Mouse (Mus musculus) MEL (cell line): ENCODE measurements at regions not wholly inside any gene's neighbourhood (a gene's known extent, or its start where the extent isn't known, plus 50 kb on each side); places are given as distances from the start of the nearest gene placed in this dataset.

Experiments used
- DNase-seq: peaks from one replicate; pipeline ENCODE4 v3.0.0; 2011; ENCODE audit warnings: low read depth, low spot score
- H3K27ac ChIP-seq: 2 replicates; pipeline ENCODE4 v1.5.1; 2012; ENCODE audit warnings: low read depth, mild to moderate bottlenecking, control low read depth, low read length, moderate library complexity; ENCODE audit not compliant: control insufficient read depth
- H3K27me3 ChIP-seq, 2 experiments: fragments of 150-350 bp in 1 of 2; sonication (generic) in 1 of 2; 2 replicates each; pipeline ENCODE4 v1.6.1; 2012; ENCODE audit warnings: low read length in 2 of 2, mild to moderate bottlenecking in 2 of 2, improper control_type of control experiment in 1 of 2, moderate library complexity in 1 of 2; ENCODE audit not compliant: insufficient read depth in 2 of 2, control insufficient read depth in 1 of 2
- H3K36me3 ChIP-seq, 2 experiments: 2 replicates each; pipeline ENCODE4 v1.6.1; 2012 to 2014; ENCODE audit warnings: low read length in 2 of 2, improper control_type of control experiment in 1 of 2, inconsistent platforms in 1 of 2, mild to moderate bottlenecking in 1 of 2; ENCODE audit not compliant: insufficient read depth in 2 of 2, control insufficient read depth in 1 of 2
- H3K4me1 ChIP-seq, 2 experiments: fragments of 150-350 bp in 1 of 2; sonication (generic) in 1 of 2; 2 replicates each; pipeline ENCODE4 v1.6.1; 2012; ENCODE audit warnings: low read length in 2 of 2, improper control_type of control experiment in 1 of 2, mild to moderate bottlenecking in 1 of 2; ENCODE audit not compliant: insufficient read depth in 2 of 2, control insufficient read depth in 1 of 2
- H3K4me3 ChIP-seq, 2 experiments: fragments of 150-350 bp in 1 of 2; sonication (generic) in 1 of 2; 2 replicates each; pipeline ENCODE4 v1.5.1; 2012; ENCODE audit warnings: low read depth in 2 of 2, low read length in 2 of 2, mild to moderate bottlenecking in 2 of 2, moderate library complexity in 2 of 2, control low read depth in 1 of 2, improper control_type of control experiment in 1 of 2; ENCODE audit not compliant: control insufficient read depth in 1 of 2, insufficient read depth in 1 of 2
- H3K79me2 ChIP-seq: 2 replicates; pipeline ENCODE4 v1.6.1; 2012; ENCODE audit warnings: mild to moderate bottlenecking, low read length, moderate library complexity; ENCODE audit not compliant: control insufficient read depth, poor library complexity, insufficient read depth
- H3K9ac ChIP-seq: 2 replicates; pipeline ENCODE4 v1.6.1; 2012; ENCODE audit warnings: low read depth, mild to moderate bottlenecking, control low read depth, low read length, moderate library complexity; ENCODE audit not compliant: control insufficient read depth, poor library complexity, severe bottlenecking
- H3K9me3 ChIP-seq: fragments of 150-350 bp; sonication (generic); replicated peaks from 2 replicates; pipeline ENCODE4 v1.6.1; 2012; ENCODE audit warnings: mild to moderate bottlenecking, low read length, improper control_type of control experiment, moderate library complexity; ENCODE audit not compliant: insufficient read depth
- BHLHE40 ChIP-seq: IDR thresholded peaks from 2 replicates; pipeline ENCODE4 v1.6.1; 2012; ENCODE audit warnings: low read depth, mild to moderate bottlenecking, inconsistent platforms, low read length, improper control_type of control experiment, borderline replicate concordance
- CHD1 ChIP-seq: IDR thresholded peaks from 2 replicates; pipeline ENCODE4 v1.6.1; 2012; ENCODE audit warnings: low read depth, mild to moderate bottlenecking, inconsistent platforms, low read length, improper control_type of control experiment
- E2F4 ChIP-seq: IDR thresholded peaks from 2 replicates; pipeline ENCODE4 v1.6.1; 2011; ENCODE audit warnings: low read depth, low read length, improper control_type of control experiment, borderline replicate concordance
- ELF1 ChIP-seq: IDR thresholded peaks from 2 replicates; pipeline ENCODE4 v1.6.1; 2014; ENCODE audit warnings: low read depth, mild to moderate bottlenecking, inconsistent platforms, low read length, improper control_type of control experiment, moderate library complexity
- EP300 ChIP-seq, 2 experiments: IDR thresholded peaks; 2 replicates each; pipeline ENCODE4 v1.6.1; 2011; ENCODE audit warnings: improper control_type of control experiment in 2 of 2, low read length in 2 of 2, low read depth in 1 of 2, mild to moderate bottlenecking in 1 of 2
- ETS1 ChIP-seq: IDR thresholded peaks from 2 replicates; pipeline ENCODE4 v1.6.1; 2012; ENCODE audit warnings: low read depth, mild to moderate bottlenecking, inconsistent platforms, low read length, improper control_type of control experiment, moderate library complexity
- GABPA ChIP-seq: IDR thresholded peaks from 2 replicates; pipeline ENCODE4 v1.6.1; 2012; ENCODE audit warnings: low read depth, mild to moderate bottlenecking, inconsistent platforms, low read length, improper control_type of control experiment, moderate library complexity
- HCFC1 ChIP-seq: IDR thresholded peaks from 2 replicates; pipeline ENCODE4 v1.6.1; 2012; ENCODE audit warnings: low read depth, mild to moderate bottlenecking, inconsistent platforms, low read length, improper control_type of control experiment, moderate library complexity
- JUND ChIP-seq: IDR thresholded peaks from 2 replicates; pipeline ENCODE4 v1.6.1; 2011; ENCODE audit warnings: low read depth, mild to moderate bottlenecking, improper control_type of control experiment, low read length
- MAX ChIP-seq: IDR thresholded peaks from 2 replicates; pipeline ENCODE4 v1.6.1; 2011; ENCODE audit warnings: low read length, improper control_type of control experiment
- MAZ ChIP-seq: IDR thresholded peaks from 2 replicates; pipeline ENCODE4 v1.6.1; 2012; ENCODE audit warnings: low read depth, mild to moderate bottlenecking, inconsistent platforms, low read length, improper control_type of control experiment
- MXI1 ChIP-seq: IDR thresholded peaks from 2 replicates; pipeline ENCODE4 v1.6.1; 2011; ENCODE audit warnings: mild to moderate bottlenecking, low read depth, low read length, improper control_type of control experiment
- NRF1 ChIP-seq: IDR thresholded peaks from 2 replicates; pipeline ENCODE4 v1.6.1; 2014; ENCODE audit warnings: low read depth, mild to moderate bottlenecking, inconsistent platforms, low read length, improper control_type of control experiment, moderate library complexity; ENCODE audit not compliant: poor library complexity, insufficient read depth, severe bottlenecking
- POLR2AphosphoS2 ChIP-seq: IDR thresholded peaks from 2 replicates; pipeline ENCODE4 v1.6.1; 2011; ENCODE audit warnings: low read length, improper control_type of control experiment
- POLR2AphosphoS5 ChIP-seq: IDR thresholded peaks from 2 replicates; pipeline ENCODE4 v1.6.1; 2012; ENCODE audit warnings: low read depth, borderline replicate concordance, mild to moderate bottlenecking, inconsistent platforms, low read length, moderate library complexity, mixed read lengths
- RAD21 ChIP-seq: IDR thresholded peaks from 2 replicates; pipeline ENCODE4 v1.6.1; 2011; ENCODE audit warnings: mild to moderate bottlenecking, low read depth, low read length, improper control_type of control experiment
- RCOR1 ChIP-seq: IDR thresholded peaks from 2 replicates; pipeline ENCODE4 v1.6.1; 2012; ENCODE audit warnings: low read depth, mild to moderate bottlenecking, inconsistent platforms, low read length, improper control_type of control experiment
- SIN3A ChIP-seq: IDR thresholded peaks from 2 replicates; pipeline ENCODE4 v1.6.1; 2012; ENCODE audit warnings: low read length, improper control_type of control experiment, inconsistent platforms
- SMC3 ChIP-seq: IDR thresholded peaks from 2 replicates; pipeline ENCODE4 v1.6.1; 2011; ENCODE audit warnings: low read depth, low read length, improper control_type of control experiment
- TAL1 ChIP-seq: IDR thresholded peaks from 2 replicates; pipeline ENCODE4 v1.6.1; 2012; ENCODE audit warnings: mild to moderate bottlenecking, inconsistent platforms, low read length, moderate library complexity, mixed read lengths
- TBP ChIP-seq: IDR thresholded peaks from 2 replicates; pipeline ENCODE4 v1.8.0; 2011; ENCODE audit warnings: low read depth, low read length, improper control_type of control experiment
- TCF12 ChIP-seq: IDR thresholded peaks from 2 replicates; pipeline ENCODE4 v1.6.1; 2014; ENCODE audit warnings: low read depth, mild to moderate bottlenecking, inconsistent platforms, low read length, improper control_type of control experiment, moderate library complexity
- USF1 ChIP-seq: IDR thresholded peaks from 2 replicates; pipeline ENCODE4 v1.6.1; 2014; ENCODE audit warnings: low read depth, mild to moderate bottlenecking, inconsistent platforms, low read length, improper control_type of control experiment, moderate library complexity
- ZKSCAN1 ChIP-seq: IDR thresholded peaks from 2 replicates; pipeline ENCODE4 v1.6.1; 2012; ENCODE audit warnings: low read depth, mild to moderate bottlenecking, inconsistent platforms, low read length, improper control_type of control experiment, moderate library complexity
- ZNF384 ChIP-seq: IDR thresholded peaks from 2 replicates; pipeline ENCODE4 v1.6.1; 2012; ENCODE audit warnings: low read depth, mild to moderate bottlenecking, inconsistent platforms, low read length, improper control_type of control experiment

- Histone ChIP-seq H3K9ac (no peak overlapping the region), H3K27ac (no peak overlapping the region), H3K4me3 (no peak overlapping the region), H3K4me1 (no peaks in the 10 kb centered on the region)
- no peak for DNase-seq
- TF ChIP-seq ZNF384 (no peak), TCF12 (no peak), EP300 (IDR thresholded peaks at IDR 0.05; ENCODE audit: low read depth in 1 of 2, low read length in 2 of 2) (no peak), JUND (no peak), SMC3 (no peak), ELF1 (no peak), SIN3A (no peak), CHD1 (no peak), RCOR1 (no peak), POLR2AphosphoS5 (no peak), ETS1 (no peak), MAZ (no peak), GABPA (no peak)
- TF ChIP-seq, all 39 proteins: peak for 0
- H3K27me3 ChIP-seq, result no peaks in the 10 kb centered on the region
- H3K36me3 ChIP-seq, result no peaks in the 10 kb centered on the region
- H3K79me2 ChIP-seq, result no peaks in the 10 kb centered on the region
- H3K9me3 ChIP-seq, result no peaks in the 10 kb centered on the region
Observed at GRCm38 (mm10) chr9:68403516-68403915, 250.1 kb upstream of the Rora start.

- no peaks in the 10 kb centered on the region for H3K36me3 ChIP-seq
- no peaks in the 10 kb centered on the region for H3K4me1 ChIP-seq
- no peaks in the 10 kb centered on the region for H3K27me3 ChIP-seq
- no peak for TF ChIP-seq NRF1
- TF ChIP-seq USF1, result no peak
- TF ChIP-seq JUND, result no peak
- TF ChIP-seq POLR2AphosphoS2, result no peak
- no peak for TF ChIP-seq TBP
- no peak for TF ChIP-seq MAX
- TF ChIP-seq ZNF384, result no peak
- TF ChIP-seq ETS1, result no peak
- no peak for TF ChIP-seq CHD1
- no peak for TF ChIP-seq RAD21
- TF ChIP-seq TCF12, result no peak
- TF ChIP-seq MXI1, result no peak
- TF ChIP-seq SMC3, result no peak
- no peak for TF ChIP-seq ZKSCAN1
- no peak for TF ChIP-seq RCOR1
- TF ChIP-seq HCFC1, result no peak
- no peak for TF ChIP-seq TAL1
- no peak for TF ChIP-seq EP300 (IDR thresholded peaks at IDR 0.05; ENCODE audit: low read depth in 1 of 2, low read length in 2 of 2)
- TF ChIP-seq E2F4, result no peak
- TF ChIP-seq BHLHE40, result no peak
- no peak overlapping the region for H3K4me3 ChIP-seq
- no peak for DNase-seq
- no peaks in the 10 kb centered on the region for H3K79me2 ChIP-seq
- no peak overlapping the region for H3K9ac ChIP-seq
- H3K27ac ChIP-seq, result no peak overlapping the region
- H3K9me3 ChIP-seq, result no peaks in the 10 kb centered on the region
Observed at GRCm38 (mm10) chr9:68409786-68410185, 243.8 kb upstream of the Rora start.
